Mouse (Mus musculus): ENCODE data around the gene Ppp1r12a. TPM values are rescaled to one million over a fixed set of nuclear protein-coding genes. Genes with fewer than 3 reads are reported as not detected.

Ppp1r12a gene
- total RNA-seq, 4 experiments from 2014 or later, result 98.3 to 130 (median 112) TPM

DNA sequence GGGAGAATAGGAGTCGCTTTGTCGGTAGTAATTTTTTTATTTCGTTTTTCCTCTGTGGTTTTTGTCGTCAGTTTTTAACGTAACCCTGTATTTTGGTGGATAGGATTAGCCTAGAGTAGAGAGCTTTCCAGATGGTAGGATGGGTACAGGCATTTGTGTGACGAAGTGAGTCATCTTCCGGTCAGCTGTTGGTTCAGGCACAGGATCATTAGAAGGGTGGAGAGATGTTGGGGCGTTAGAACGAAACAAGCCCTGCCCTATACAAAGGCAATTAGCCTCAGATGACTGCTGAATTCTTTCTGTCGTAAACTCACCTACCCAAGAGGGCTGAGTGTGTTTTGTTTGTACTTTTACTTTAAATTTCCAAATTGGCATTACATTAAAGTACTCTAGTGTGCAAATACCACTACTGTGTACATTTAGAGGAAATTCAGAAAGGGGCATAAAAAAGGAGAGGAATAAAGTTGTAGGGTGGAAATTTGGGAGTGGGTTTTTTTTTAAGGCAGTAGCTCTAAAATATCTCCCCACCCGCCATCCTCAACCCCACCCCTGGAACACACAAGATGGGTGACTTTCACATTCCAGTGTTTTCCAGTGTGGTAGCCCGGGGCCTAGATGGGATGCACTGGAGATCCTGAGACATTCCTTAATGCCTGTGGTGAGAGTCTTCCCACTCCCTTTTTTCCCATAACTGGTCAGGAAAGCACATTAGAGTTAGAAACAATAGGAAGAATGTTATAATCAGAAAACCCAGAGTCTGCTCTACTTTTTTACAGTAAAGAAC is 129.9 kb downstream of the Ppp1r12a start:
- DNase-seq, result no peak

DNA sequence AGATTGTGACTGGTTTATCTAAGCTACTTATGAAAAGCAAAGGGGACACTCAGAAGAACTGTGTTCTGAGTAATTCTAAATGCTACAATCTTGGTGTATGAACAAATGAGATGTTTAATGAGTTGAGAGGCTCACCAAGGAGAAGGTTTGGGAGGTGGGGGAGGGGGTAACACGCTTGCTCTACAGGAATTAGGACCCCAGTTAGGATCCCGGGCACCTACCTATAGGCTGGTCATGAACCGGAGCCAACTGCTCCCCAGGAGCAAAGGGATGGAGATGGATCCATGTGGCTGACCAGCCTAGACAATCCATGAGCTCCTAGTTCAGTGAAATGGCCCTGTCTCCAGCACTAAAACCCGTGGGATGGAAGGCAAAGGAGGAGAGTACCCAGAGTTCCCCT is 130.7 kb downstream of the Ppp1r12a start:
- DNase-seq, result no peak

- no peak for DNase-seq
Observed at GRCm38 (mm10) chr10:108293620-108294195, 131.7 kb downstream of the Ppp1r12a start.

- DNase-seq, result no peak
Observed at GRCm38 (mm10) chr10:108294766-108295165, 132.8 kb downstream of the Ppp1r12a start.

GRCm38 (mm10) chr10:108296446-108296845 is 134.5 kb downstream of the Ppp1r12a start:
- no peak for DNase-seq

- DNase-seq, result no peak
Observed at GRCm38 (mm10) chr10:108298261-108298660, 136.3 kb downstream of the Ppp1r12a start.

DNA sequence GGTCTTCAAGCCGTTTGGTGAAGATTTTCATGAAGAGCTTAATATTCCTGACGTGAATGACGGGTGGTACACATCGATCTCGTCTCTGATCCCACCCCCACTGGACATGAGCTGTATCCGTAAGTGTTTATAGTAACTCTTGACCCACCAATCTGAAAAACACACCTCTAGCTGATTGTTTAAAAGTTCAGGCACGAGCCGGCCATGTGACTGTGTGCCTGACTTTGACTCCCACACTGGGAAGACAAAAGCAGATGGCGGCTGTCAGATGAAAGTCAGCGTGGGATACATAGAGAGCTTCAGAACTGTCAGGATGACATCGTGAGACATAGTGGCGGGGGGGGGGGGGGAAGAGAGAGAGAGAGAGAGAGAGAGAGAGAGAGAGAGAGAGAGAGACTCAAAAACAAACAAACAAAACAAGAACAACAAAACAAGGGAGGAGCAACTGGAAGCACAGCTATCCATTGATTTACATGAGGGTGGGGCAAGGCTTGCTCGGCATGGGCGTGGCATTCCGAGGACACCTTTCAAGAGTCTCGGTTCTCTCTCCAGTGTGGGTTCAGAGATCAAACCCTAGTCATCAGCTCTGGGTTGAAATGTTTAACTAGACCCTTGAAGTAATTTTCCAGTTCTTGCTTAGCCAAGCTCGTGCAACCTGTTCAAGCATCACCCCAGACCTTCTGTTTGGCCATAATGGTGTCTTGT is 137.0 kb downstream of the Ppp1r12a start:
- no peak for DNase-seq

DNA sequence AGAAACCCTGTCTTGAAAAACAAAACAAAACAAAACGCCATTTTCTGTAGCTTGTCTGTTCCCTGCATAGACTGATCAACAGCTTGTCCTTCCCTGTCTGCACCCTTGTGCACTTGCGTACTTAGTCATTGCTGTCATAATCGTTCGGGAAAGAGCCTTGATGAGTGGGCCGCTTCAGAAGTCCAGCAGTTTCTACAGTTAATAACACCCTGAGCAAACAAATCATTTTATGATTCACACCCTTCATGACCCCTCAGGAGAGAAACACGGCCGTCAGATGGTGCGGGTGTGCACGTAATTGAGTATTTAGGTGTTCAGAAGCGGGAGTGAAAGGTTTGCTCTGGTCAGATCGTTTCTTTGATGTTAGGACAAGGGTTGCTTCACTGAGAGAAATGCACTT is 137.8 kb downstream of the Ppp1r12a start:
- DNase-seq, result no peak

- peak; percentile 54 for DNase-seq
Observed at GRCm38 (mm10) chr10:108300843-108301242, 138.8 kb downstream of the Ppp1r12a start.

DNA sequence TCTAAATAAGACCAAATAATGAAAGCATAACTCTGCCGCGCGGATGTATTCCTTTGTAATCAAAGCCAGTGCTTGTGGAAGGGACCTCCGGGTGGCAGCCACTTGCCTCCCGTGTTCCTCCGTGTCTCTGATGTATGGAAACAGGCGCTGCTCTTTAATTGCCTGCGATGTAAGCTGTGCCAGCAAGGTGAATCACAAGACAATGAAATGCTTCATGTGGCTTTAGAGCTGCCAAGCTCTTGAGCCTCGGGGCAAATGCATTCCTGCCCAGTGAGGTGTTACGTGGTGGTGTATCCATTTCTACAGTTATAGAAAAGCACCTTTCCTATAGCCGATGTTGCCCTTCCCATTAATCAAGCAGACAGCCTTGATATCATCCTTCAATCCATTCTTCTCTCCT is 145.8 kb downstream of the Ppp1r12a start:
- DNase-seq, result no peak

DNA sequence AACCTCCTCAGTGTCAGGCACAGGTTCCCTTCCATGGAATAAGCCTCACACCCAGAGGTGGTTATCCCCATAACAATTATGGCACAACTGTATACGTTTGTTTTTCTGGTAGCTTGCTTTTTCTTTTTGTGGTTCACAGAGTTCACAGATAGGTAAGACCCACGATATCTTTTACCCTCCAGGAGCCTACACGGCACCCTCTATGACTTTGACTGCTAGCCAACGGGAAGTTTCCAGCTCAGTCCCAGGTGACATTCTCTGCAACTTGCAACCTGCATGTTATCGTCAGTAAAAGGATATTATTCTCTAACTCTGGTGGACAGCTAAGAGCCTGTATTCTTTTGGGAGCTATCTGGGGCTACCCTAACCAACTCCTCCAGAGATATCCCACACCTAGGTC is 148.2 kb downstream of the Ppp1r12a start:
- DNase-seq, result no peak

GRCm38 (mm10) chr10:108311396-108311795 is 149.4 kb downstream of the Ppp1r12a start:
- no peak for DNase-seq

DNA sequence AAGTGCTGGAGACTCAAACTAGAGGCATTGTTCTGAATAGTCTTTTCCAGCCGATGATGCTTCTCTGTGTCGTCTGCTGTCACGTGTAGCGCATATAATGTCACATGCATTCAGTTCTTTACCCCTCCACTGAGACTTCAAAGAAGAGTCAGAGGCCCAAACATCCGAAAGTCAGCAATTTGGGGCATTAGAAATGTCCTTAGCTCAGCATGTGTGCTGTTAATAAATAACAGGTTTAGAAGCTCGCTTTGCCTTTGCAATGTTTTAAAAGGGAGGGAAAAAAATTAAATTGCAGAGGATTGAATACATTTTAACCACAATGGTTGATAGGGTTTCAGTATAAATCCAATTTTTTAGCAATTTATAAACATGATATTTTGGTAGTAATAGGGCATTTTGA is 151.9 kb downstream of the Ppp1r12a start:
- no peak for DNase-seq

GRCm38 (mm10) chr10:108314396-108314795 is 152.4 kb downstream of the Ppp1r12a start:
- no peak for DNase-seq

GRCm38 (mm10) chr10:108315236-108315635 is 153.2 kb downstream of the Ppp1r12a start:
- no peak for DNase-seq

DNA sequence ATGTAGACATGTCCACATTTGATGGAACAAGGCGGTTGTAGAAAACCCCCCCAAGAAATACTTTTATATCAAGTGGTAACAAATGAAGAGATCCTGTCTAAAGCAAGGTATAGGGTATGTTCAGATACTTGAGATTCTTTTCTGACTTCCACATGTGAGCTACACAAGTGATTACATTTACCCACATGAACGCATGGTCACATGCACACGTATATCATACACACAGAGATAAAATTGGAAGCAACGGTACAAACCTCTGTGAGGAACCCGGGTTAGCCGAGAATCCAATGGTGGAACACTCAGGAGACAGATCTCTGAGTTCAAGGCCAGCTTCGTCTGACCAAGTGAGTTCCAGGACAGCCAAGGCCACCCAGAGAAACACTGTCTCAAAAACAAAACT is 166.4 kb downstream of the Ppp1r12a start:
- DNase-seq, result no peak

DNA sequence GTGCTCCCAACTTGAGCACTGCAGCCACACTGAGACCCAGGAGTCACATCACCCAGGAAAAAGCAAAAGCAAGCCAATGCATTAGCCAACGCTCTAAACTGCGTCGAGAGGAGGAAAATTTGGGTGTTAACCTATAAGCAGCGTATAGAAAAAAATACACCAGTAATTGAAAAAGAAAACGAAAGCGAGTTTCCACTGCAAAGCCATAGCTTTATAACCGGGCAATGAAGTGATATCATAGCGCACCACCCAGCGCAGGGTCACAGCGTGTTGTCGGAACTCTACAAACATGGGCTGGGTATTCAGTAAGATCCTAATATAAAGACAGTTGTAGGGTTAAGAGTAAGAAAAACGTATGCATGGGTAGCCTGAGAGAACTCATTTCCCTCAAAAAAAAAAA is 167.0 kb downstream of the Ppp1r12a start:
- DNase-seq, result no peak

DNA sequence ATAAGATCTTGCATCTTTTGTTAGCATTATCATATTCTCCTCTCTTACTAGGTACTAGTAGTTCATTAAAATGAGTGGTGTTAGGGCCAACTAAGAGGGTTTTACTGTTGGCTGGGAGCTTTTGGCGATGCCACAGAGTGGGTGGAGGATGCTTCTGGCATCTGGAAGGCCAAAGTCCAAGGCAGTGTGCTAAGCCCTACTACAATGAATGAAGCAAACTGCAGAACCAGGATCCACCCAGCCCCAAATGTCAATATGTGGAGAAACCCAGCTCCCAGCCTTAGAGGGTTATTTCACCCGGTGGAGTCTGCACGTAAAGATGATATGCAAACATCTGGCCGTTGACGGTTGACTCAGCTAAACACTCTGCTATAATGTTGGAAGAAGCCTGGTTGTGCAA is 167.8 kb downstream of the Ppp1r12a start:
- no peak for DNase-seq

DNA sequence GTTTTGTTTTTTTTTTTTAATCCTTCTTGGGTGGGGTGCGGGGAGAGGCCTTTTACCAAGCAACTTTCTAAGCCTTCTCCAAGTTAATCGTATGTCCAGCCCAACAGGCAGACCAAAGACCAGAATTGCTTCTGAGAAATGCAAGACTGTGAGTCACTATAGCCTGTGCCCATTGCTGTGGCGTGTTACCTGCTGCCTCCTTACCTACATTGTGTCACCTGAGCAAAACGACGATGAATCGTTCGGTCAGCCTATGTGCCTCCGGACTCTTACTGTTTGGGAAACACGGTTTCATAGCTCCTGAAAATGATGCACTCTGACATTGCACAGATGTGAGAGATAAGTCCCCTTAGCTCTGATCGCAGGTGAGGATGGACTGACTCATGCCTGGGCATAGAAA is 169.0 kb downstream of the Ppp1r12a start:
- DNase-seq, result no peak

- peak; percentile 29 for DNase-seq
Observed at GRCm38 (mm10) chr10:108331784-108332561, 170.0 kb downstream of the Ppp1r12a start, which contains the start of gene Pawr. Pawr (plus strand) TSS chr10:108332121.

- no peak for DNase-seq
Observed at GRCm38 (mm10) chr10:108332571-108333541, 170.9 kb downstream of the Ppp1r12a start.

DNA sequence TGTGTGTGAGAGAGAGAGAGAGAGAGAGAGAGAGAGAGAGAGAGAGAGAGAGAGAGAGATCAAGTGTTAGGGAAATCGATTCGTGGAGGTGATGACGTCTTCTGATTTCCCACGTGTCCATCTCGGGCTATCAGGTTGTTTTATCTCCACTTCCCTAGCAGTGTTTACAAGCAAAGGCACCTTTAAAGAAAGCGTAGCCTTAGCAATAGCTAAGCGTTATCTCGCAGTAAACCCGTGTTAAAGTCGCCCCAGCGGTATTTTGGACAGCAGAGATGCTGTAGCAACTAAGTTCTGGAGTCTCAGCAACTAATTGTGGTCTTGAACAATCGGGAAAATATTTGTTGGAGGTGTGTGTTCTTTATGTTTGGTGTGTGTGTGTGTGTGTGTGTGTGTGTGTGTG is 171.6 kb downstream of the Ppp1r12a start:
- DNase-seq, result no peak
